Mouse (Mus musculus): ENCODE data around the gene Gm10718.
"Not testable (repeated sequence)": the region's sequence is repeated elsewhere in the genome, so short reads cannot be mapped to it uniquely, and the experiment has no call there.

The Gm10718 gene

DNA sequence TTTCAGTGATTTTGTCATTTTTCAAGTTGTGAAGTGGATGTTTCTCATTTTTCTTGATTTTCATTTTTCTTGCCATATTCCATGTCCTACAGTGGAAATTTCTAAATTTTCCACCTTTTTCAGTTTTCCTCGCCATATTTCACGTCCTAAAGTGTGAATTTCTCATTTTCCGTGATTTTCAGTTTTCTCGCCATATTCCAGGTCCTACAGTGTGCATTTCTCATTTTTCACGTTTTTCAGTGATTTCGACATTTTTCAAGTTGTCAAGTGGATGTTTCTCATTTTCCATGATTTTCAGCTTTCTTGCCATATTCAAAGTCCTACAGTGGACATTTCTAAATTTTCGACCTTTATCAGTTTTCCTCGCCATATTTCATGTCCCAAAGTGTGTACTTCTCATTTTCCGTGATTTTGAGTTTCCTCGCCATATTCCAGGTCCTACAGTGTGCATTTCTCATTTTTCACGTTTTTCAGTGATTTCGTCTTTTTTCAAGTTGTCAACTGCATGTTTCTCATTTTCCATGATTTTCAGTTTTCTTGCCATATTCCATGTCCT is 1.6 kb downstream of the Gm10718 start, which contains the start of gene Gm10717:
TSS of gene Gm10717 (plus strand) at position 506 of the 556 bp plus-strand sequence.
- peak; percentile 29 to 57 for DNase-seq (ENCODE audit: low read depth in 1 of 2, low spot score in 2 of 2)

- peak; percentile 77 to 84 for DNase-seq (ENCODE audit: low read depth in 1 of 2, low spot score in 2 of 2)
These were observed 2.3 kb downstream of the Gm10718 start for GRCm38 (mm10) chr9:3025653-3026052.

DNA sequence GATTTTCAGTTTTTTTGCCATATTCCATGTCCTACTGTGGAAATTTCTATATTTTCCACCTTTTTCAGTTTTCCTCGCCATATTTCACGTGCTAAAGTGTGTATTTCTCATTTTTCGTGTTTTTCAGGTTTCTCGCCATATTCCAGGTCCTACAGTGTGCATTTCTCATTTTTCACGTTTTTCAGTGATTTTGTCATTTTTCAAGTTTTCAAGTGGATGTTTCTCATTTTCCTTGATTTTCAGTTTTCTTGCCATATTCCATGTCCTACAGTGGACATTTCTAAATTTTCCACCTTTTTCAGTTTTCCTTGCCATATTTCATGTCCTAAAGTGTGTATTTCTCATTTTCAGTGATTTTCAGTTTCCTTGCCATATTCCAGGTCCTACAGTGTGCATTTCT is 2.8 kb downstream of the Gm10718 start:
- not testable (repeated sequence) for DNase-seq (ENCODE audit: low read depth in 1 of 2, low spot score in 2 of 2)

- DNase-seq (ENCODE audit: low read depth in 1 of 2, low spot score in 2 of 2): not testable (repeated sequence)
These were observed 3.4 kb downstream of the Gm10718 start for GRCm38 (mm10) chr9:3026741-3027140.

GRCm38 (mm10) chr9:3027200-3027599 is 3.9 kb downstream of the Gm10718 start:
- DNase-seq (ENCODE audit: low read depth in 1 of 2, low spot score in 2 of 2): not testable (repeated sequence)

GRCm38 (mm10) chr9:3029276-3030000 is 6.1 kb downstream of the Gm10718 start:
- peak; percentile 37 to 48 for DNase-seq (ENCODE audit: low read depth in 1 of 2, low spot score in 2 of 2)

GRCm38 (mm10) chr9:3030677-3031318 is 7.5 kb downstream of the Gm10718 start:
- not testable (repeated sequence) for DNase-seq (ENCODE audit: low read depth in 1 of 2, low spot score in 2 of 2)

DNA sequence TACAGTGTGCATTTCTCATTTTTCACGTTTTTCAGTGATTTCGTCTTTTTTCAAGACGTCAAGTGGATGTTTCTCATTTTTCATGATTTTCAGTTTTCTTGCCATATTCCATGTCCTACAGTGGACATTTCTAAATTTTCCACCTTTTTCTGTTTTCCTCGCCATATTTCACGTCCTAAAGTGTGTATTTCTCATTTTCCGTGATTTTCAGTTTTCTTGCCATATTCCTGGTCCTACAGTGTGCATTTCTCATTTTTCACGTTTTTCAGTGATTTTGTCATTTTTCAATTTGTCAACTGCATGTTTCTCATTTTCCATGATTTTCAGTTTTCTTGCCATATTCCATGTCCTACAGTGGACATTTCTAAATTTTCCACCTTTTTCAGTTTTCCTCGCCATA is 11.0 kb downstream of the Gm10718 start, which contains the start of gene Gm17535:
TSS of gene Gm17535 (plus strand) at position 301 of the 400 bp plus-strand sequence.
- not testable (repeated sequence) for DNase-seq (ENCODE audit: low read depth in 1 of 2, low spot score in 2 of 2)

DNA sequence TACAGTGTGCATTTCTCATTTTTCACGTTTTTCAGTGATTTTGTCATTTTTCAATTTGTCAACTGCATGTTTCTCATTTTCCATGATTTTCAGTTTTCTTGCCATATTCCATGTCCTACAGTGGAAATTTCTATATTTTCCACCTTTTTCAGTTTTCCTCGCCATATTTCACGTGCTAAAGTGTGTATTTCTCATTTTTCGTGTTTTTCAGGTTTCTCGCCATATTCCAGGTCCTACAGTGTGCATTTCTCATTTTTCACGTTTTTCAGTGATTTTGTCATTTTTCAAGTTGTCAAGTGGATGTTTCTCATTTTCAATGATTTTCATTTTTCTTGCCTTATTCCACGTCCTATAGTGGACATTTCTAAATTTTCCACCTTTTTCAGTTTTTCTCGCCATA is 13.2 kb downstream of the Gm10718 start, which contains the start of gene Gm10715:
TSS of gene Gm10715 (plus strand) at position 301 of the 400 bp plus-strand sequence.
- DNase-seq (ENCODE audit: low read depth in 1 of 2, low spot score in 2 of 2): not testable (repeated sequence)

- not testable (repeated sequence) for DNase-seq (ENCODE audit: low read depth in 1 of 2, low spot score in 2 of 2)
These were observed 14.8 kb downstream of the Gm10718 start for GRCm38 (mm10) chr9:3038161-3038560.

Data from monocyte, adult 2 months (primary cell).